Mouse (Mus musculus): Measurements from ENCODE around the gene Flot2. TPM values are rescaled to one million over a fixed set of nuclear protein-coding genes. Genes with fewer than 3 reads are reported as not detected.
"Not testable (repeated sequence)": the region's sequence is repeated elsewhere in the genome, so short reads cannot be mapped to it uniquely, and the experiment has no call there.

The Flot2 gene
- polyA plus RNA-seq, 1 experiment from 2014 or later = 71.8 TPM

- Histone ChIP-seq H3K27ac (replicated peaks) (peak overlapping the region; percentile 88), H3K4me3 (peak overlapping the region; percentile 81), H3K27me3 (replicated peaks) (no peaks in the 10 kb centered on the region), H3K9ac (peak overlapping the region; percentile 90), H3K9me3 (no peaks in the 10 kb centered on the region), H3K36me3 (peaks cover 34% of the 10 kb centered on the region), H3K4me1 (peaks cover 35% of the 10 kb centered on the region), H3K4me2 (peak overlapping the region; percentile 92)
- no peak for ATAC-seq (ENCODE audit: extremely low read depth, insufficient number of reproducible peaks, low FRiP score, low TSS enrichment)
- WGBS = 14% methylated on average over 5 of the region's 5 CpGs
These were observed 4.9 kb upstream of the Flot2 start for GRCm38 (mm10) chr11:78032809-78033195.

GRCm38 (mm10) chr11:78033931-78034617, 3.7 kb upstream of the Flot2 start:
- H3K27me3 ChIP-seq (replicated peaks) = no peaks in the 10 kb centered on the region
- peaks cover 45% of the 10 kb centered on the region for H3K4me1 ChIP-seq
- WGBS = 88% methylated on average over 23 of the region's 23 CpGs
- peaks cover 22% of the 10 kb centered on the region for H3K36me3 ChIP-seq
- no peak overlapping the region for H3K4me3 ChIP-seq
- ATAC-seq (ENCODE audit: extremely low read depth, insufficient number of reproducible peaks, low FRiP score, low TSS enrichment) = no peak
- no peaks in the 10 kb centered on the region for H3K9me3 ChIP-seq
- no peak overlapping the region for H3K4me2 ChIP-seq
- no peak overlapping the region for H3K9ac ChIP-seq
- H3K27ac ChIP-seq (replicated peaks) = no peak overlapping the region

- Histone ChIP-seq H3K27me3 (replicated peaks) (no peaks in the 10 kb centered on the region), H3K9ac (no peak overlapping the region), H3K4me1 (peaks cover 34% of the 10 kb centered on the region), H3K36me3 (peaks cover 35% of the 10 kb centered on the region), H3K4me2 (no peak overlapping the region), H3K9me3 (no peaks in the 10 kb centered on the region), H3K4me3 (no peak overlapping the region), H3K27ac (replicated peaks) (no peak overlapping the region)
- WGBS = 81% methylated on average over 10 of the region's 10 CpGs
- ATAC-seq (ENCODE audit: extremely low read depth, insufficient number of reproducible peaks, low FRiP score, low TSS enrichment) = no peak
These were observed 940 bp upstream of the Flot2 start for GRCm38 (mm10) chr11:78036791-78037190.

- Histone ChIP-seq H3K4me1 (peaks cover 40% of the 10 kb centered on the region), H3K9ac (no peak overlapping the region), H3K4me2 (no peak overlapping the region), H3K27me3 (replicated peaks) (no peaks in the 10 kb centered on the region), H3K27ac (replicated peaks) (no peak overlapping the region), H3K4me3 (no peak overlapping the region), H3K36me3 (peaks cover 36% of the 10 kb centered on the region), H3K9me3 (no peaks in the 10 kb centered on the region)
- ATAC-seq (ENCODE audit: extremely low read depth, insufficient number of reproducible peaks, low FRiP score, low TSS enrichment) = no peak
- WGBS = 78% methylated on average over 2 of the region's 2 CpGs
These were observed 3.1 kb downstream of the Flot2 start for GRCm38 (mm10) chr11:78040878-78041277.

- not testable (repeated sequence) for H3K27ac ChIP-seq (replicated peaks); H3K27me3 ChIP-seq (replicated peaks); H3K9ac ChIP-seq; H3K9me3 ChIP-seq; H3K4me3 ChIP-seq; ATAC-seq (ENCODE audit: extremely low read depth, insufficient number of reproducible peaks, low FRiP score, low TSS enrichment); H3K4me2 ChIP-seq
- Histone ChIP-seq H3K4me1 (peaks cover 33% of the 10 kb centered on the region), H3K36me3 (peaks cover 48% of the 10 kb centered on the region)
- WGBS = 88% methylated on average over 4 of the region's 4 CpGs
These were observed 4.6 kb downstream of the Flot2 start for GRCm38 (mm10) chr11:78042290-78042870.

GRCm38 (mm10) chr11:78044758-78045251, 7.1 kb downstream of the Flot2 start:
- peaks cover 17% of the 10 kb centered on the region for H3K4me1 ChIP-seq
- peak overlapping the region; percentile 20; the same call in 1 of the 2 replicates for H3K9ac ChIP-seq
- no peak overlapping the region for H3K4me3 ChIP-seq
- peak overlapping the region; percentile 95 for H3K27ac ChIP-seq (replicated peaks)
- ATAC-seq (ENCODE audit: extremely low read depth, insufficient number of reproducible peaks, low FRiP score, low TSS enrichment) = 0 out of 2 replicates have a peak, but pooled peaks have one; percentile 51
- peak overlapping the region; percentile 30 for H3K4me2 ChIP-seq
- 36% methylated on average over 5 of the region's 5 CpGs for WGBS
- peaks cover 49% of the 10 kb centered on the region for H3K36me3 ChIP-seq
- no peaks in the 10 kb centered on the region for H3K9me3 ChIP-seq
- H3K27me3 ChIP-seq (replicated peaks) = no peaks in the 10 kb centered on the region

GRCm38 (mm10) chr11:78048637-78049036, 10.9 kb downstream of the Flot2 start:
- Histone ChIP-seq H3K36me3 (peaks cover 48% of the 10 kb centered on the region), H3K4me1 (peaks cover 17% of the 10 kb centered on the region)
- not testable (repeated sequence) for H3K9me3 ChIP-seq; H3K27me3 ChIP-seq (replicated peaks); ATAC-seq (ENCODE audit: extremely low read depth, insufficient number of reproducible peaks, low FRiP score, low TSS enrichment); H3K27ac ChIP-seq (replicated peaks); H3K9ac ChIP-seq; H3K4me2 ChIP-seq; H3K4me3 ChIP-seq
- 81% methylated on average over 3 of the region's 4 CpGs for WGBS

- H3K4me3 ChIP-seq = no peak overlapping the region
- no peak overlapping the region for H3K4me2 ChIP-seq
- H3K36me3 ChIP-seq = peaks cover 77% of the 10 kb centered on the region
- no peaks in the 10 kb centered on the region for H3K27me3 ChIP-seq (replicated peaks)
- H3K4me1 ChIP-seq = no peaks in the 10 kb centered on the region
- H3K9me3 ChIP-seq = no peaks in the 10 kb centered on the region
- H3K27ac ChIP-seq (replicated peaks) = no peak overlapping the region
- H3K9ac ChIP-seq = no peak overlapping the region
- WGBS = 77% methylated on average over 8 of the region's 8 CpGs
- ATAC-seq (ENCODE audit: extremely low read depth, insufficient number of reproducible peaks, low FRiP score, low TSS enrichment) = no peak
These were observed 15.3 kb downstream of the Flot2 start for GRCm38 (mm10) chr11:78053078-78053477.

GRCm38 (mm10) chr11:78056946-78057345, 19.2 kb downstream of the Flot2 start:
- H3K27me3 ChIP-seq (replicated peaks) = no peaks in the 10 kb centered on the region
- no peaks in the 10 kb centered on the region for H3K9me3 ChIP-seq
- peaks cover 72% of the 10 kb centered on the region for H3K36me3 ChIP-seq
- no peak for ATAC-seq (ENCODE audit: extremely low read depth, insufficient number of reproducible peaks, low FRiP score, low TSS enrichment)
- no peak overlapping the region for H3K4me3 ChIP-seq
- WGBS = 84% methylated on average over 8 of the region's 8 CpGs
- H3K9ac ChIP-seq = no peak overlapping the region
- H3K4me2 ChIP-seq = no peak overlapping the region
- H3K4me1 ChIP-seq = peaks cover 7% of the 10 kb centered on the region
- H3K27ac ChIP-seq (replicated peaks) = no peak overlapping the region

GRCm38 (mm10) chr11:78059833-78060757, 22.4 kb downstream of the Flot2 start:
- Histone ChIP-seq H3K4me1 (peaks cover 7% of the 10 kb centered on the region), H3K36me3 (peaks cover 48% of the 10 kb centered on the region), H3K27me3 (replicated peaks) (no peaks in the 10 kb centered on the region), H3K4me3 (no peak overlapping the region), H3K27ac (replicated peaks) (no peak overlapping the region), H3K9ac (no peak overlapping the region), H3K4me2 (no peak overlapping the region), H3K9me3 (no peaks in the 10 kb centered on the region)
- ATAC-seq (ENCODE audit: extremely low read depth, insufficient number of reproducible peaks, low FRiP score, low TSS enrichment) = peak; percentile 51; the same call in 1 of the 2 replicates
- WGBS = 44% methylated on average over 9 of the region's 9 CpGs

GRCm38 (mm10) chr11:78062563-78062962, 24.8 kb downstream of the Flot2 start:
- Histone ChIP-seq H3K36me3 (peaks cover 25% of the 10 kb centered on the region), H3K27me3 (replicated peaks) (no peaks in the 10 kb centered on the region), H3K4me3 (no peak overlapping the region), H3K4me2 (no peak overlapping the region), H3K9ac (no peak overlapping the region), H3K27ac (replicated peaks) (no peak overlapping the region), H3K9me3 (no peaks in the 10 kb centered on the region), H3K4me1 (peaks cover 7% of the 10 kb centered on the region)
- no peak for ATAC-seq (ENCODE audit: extremely low read depth, insufficient number of reproducible peaks, low FRiP score, low TSS enrichment)
- 83% methylated on average over 1 of the region's 1 CpGs for WGBS
